Mouse (Mus musculus) retina, postnatal 1 day (tissue): ENCODE data around the gene Use1.

Experiments used
- DNase-seq: peaks from one replicate; pipeline ENCODE4 v3.0.0-alpha.2; 2012

The Use1 gene

GRCm38 (mm10) chr8:71379008-71379407 lies 12.4 kb downstream of the Use1 start:
- DNase-seq: peak; percentile 12

DNA sequence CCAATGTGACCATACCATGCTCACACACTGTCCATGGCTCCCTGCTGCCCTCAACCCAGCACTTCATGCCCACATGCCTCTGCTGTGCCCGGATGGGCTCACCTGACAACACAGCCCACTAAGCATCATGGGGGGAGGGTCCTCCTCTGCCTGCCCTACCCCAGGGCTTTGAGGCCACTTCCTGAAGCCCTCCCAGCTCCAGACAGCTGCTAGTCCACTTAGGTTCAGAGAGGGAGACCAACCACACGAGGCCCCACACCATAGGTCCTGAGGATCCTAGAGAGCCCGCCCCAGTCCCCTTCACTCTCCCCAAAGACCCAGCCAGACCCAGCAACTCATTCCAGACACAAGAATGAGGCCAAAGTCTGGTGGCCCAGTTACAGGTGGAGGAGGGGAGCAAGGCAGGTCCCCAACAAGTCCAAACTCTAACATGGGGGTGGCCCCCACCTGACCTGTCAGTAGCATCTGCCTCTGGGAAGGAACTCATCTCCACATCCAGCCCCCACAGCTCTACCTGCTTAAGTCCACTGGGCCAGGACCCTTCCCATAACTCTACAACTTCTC lies 12.9 kb downstream of the Use1 start:
- DNase-seq: peak; percentile 22

DNA sequence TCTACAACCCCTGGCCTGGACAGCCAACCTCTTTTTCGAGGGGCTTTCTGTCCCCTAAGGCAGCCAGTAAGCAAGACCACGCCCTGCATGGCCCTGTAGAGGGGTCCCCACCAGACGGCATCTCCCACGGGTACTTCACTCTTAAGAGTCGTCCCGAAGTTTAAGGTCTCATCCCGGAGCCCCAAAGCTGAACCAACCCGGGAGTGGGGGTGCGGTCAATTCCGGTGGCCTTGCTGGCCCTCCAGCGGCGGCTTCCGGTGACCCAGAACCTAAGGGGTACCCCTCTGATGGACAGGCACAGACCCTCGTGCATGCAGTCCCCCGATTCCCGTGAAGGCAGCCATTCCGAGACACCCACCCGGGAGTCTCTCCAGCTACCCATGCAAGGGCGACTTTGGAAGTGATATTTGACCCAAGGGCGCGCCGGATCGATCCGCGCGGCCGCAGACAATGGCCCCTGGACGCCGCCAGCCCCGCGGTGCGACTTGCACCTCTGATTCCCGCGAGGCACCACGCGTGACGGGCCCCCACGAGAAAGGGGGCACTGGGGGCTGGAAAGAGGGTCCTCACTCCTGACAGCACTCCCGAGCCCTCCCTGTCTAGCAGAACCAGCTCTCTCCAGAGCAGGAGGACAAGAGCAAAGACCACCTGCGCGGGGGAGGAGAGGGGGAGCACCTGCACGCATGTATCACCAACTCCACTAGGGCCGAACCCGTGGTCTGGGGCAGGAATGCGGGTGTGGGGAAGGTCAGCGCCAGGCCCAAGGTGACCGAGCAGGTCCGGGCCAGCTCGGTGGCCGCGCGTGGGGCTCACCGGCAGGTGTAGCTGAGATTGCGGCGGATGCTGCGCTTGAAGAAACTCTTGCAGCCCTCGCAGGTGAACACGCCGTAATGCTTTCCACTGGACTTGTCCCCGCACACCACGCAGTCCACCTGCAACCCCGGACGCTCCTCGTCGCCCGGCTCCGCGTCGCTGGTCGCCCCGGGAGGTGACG lies 13.8 kb downstream of the Use1 start:
- peak; percentile 23 for DNase-seq

DNA sequence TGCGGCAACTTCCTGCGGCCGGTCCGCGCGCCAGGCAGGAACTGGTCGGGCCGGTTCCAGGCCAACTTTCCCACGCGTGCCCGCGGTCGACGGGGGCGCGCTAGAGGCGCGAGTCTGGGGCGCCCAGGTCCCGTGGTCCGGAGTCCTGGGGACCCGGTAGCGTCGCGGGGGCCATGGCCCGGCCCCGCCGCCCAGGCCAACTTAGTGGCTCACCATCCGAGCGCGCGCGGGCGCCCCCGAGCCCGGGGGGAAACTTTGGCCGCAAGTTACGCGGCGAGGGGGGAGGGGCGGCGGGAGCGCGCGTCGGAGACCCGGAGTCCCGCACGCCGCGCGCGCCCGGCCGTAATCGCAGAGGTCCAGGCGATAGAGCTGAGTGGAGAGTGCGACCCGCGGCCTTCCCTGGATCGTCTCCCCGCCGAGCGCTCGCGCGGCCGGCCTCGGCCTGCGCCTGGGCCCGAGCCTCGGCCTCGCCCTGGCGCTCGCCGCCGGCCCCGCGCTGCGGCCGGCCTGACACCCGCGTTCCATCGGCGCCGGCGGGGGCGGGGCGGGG lies 14.8 kb downstream of the Use1 start, which contains the start of gene Nr2f6:
Gene Nr2f6 (minus strand): TSS at position 540 of the 550 bp plus-strand sequence.
- peak; percentile 82 for DNase-seq

DNA sequence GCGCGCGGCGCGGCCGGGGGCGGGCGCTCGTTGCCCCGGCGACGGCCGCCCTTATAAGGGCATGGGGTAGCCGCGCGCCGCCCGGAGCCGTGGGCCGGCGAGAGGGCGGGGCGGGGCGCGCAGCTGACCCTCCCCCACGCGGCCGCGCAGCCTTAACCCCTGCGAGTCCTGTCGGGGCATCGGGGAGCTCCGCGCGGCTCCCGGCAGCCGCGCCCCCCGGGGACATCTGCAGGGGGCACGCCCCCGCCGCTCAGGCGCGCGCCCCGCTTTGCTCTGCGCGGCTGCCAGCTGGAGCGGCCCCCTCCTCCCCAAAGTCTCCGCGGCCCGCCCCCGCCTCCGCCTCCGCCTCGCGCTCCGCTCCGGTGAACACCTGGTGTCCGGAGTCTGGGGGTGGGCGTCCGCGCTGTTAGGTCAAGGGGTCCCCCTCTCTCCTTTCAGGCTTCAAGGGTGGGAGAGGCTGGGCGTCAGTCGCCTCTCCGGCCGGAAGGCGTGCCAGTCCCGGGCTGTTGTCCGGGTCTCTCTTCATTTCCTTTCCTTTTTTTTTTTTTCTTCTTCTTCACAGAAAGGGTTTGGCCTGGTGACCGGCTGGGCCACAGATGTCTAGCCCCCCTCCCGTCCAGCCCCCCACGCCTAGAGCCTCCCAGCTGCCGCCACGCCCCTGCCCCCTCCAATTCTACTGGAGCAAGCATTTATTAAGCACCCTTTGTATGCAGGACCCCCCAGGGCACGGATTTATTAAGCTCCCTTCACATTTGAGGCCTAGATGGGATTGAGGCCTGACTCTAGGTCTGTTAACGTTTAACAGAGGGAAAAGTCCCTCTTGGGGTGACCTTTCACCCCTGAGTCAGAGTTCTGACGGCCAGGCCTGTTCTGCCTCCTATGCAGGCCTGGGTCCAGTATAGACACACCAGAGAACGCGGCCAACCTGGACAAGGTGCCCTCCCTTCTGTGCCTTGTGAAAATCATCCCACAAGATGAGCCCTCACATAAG lies 15.6 kb downstream of the Use1 start:
- DNase-seq: peak; percentile 93

DNA sequence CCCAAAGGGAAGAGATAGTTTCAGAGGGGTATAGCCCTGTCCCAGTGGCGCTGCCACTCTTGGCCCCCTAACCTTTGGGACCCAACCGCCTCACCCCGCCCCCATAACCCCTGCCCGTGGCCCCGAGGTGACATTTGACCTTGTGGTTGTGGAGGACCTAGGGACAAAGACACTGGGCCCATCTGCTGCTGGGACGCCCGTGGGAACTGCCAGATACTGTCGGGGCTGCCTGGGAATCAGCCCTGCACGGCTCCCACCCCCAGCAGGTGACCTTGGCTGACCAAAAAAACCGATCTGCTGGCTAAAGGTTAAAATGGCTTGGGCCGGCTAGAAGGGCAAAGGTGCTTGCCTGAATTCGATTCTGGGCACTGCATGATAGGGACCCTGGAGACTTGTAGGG lies 16.7 kb downstream of the Use1 start:
- DNase-seq: no peak

GRCm38 (mm10) chr8:71383860-71384259 lies 17.2 kb downstream of the Use1 start:
- peak; percentile 43 for DNase-seq

GRCm38 (mm10) chr8:71385212-71385835 lies 18.7 kb downstream of the Use1 start:
- peak; percentile 6 for DNase-seq

- no peak for DNase-seq
Measured at GRCm38 (mm10) chr8:71388267-71388666, 21.6 kb downstream of the Use1 start.

DNA sequence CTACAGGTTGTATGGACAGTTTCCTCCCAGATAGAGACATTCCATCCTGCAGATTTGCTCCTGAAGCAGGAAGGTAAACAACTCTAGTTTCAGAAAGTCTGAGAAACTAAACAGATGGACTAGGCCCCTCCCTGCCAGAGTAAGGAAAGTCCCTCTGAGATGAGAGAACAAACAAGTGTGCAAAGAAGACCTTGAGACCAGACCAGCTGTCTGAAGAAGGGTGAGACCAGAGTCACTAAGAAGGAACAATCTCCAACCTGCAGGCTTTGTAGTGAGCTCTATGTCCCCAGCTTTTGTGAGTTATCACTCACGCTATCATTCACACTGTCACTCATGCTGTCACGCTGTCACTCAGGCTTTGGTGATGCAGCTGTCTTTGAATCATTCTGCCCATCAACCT lies 25.0 kb downstream of the Use1 start:
- DNase-seq: no peak

DNA sequence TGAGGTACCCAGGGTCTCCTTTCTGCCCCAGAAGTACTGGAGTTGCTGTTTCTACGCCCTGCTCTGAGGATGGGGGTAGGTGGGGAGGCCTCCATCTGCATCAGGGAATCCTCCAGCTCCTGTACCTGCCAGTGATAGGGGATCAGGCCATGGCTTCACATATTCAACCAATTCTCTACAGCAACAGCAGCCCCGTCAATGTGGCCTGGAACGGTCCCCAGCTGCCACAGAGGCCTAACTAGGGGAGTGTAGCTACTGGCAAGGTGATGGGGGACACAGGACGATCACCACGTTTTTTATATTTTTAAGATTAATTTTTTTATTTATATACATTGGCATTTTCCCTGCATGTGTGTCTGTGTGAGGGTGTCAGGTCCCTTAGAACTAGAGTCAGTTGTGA lies 25.7 kb downstream of the Use1 start:
- DNase-seq: no peak

DNA sequence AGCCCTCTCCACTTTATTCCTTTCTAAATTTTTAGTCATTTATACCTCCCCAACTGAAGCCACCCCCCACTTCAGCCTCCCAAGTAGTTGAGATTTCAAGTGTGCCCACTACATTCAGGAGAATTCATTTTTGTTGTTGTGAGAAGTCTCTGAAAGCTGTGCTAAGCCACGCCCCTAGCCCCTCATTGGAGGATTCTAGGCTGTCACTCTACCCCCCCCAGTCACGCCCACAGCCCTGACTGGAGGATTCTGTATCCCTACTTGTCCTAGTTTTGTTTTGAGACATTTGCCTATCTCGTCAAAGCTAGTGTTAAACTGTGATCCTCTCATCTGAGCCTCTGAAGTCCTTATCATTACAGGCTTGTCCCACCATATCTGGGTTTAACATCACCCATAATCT lies 26.2 kb downstream of the Use1 start:
- DNase-seq: peak; percentile 89

DNA sequence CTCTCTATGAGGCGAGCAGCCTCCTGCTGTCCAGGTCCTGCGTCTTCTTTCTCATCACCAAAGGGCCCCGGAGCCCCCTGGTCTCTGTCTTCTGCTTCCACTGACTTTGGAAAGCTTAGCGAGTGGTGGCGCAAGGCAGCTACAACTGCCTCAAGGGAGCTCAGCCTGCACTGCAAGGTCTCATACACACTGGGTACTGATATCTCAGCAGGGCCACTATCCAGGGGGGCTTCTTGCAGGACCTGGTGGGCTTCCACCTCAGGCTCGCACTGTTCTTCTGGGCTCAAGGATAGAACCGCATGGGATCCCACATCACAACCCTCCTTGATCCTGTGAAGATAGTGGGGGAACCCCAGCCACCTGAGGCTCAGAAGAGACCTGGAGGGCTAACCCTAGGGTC lies 27.8 kb downstream of the Use1 start:
- no peak for DNase-seq

GRCm38 (mm10) chr8:71395071-71395470 lies 28.4 kb downstream of the Use1 start:
- DNase-seq: no peak

DNA sequence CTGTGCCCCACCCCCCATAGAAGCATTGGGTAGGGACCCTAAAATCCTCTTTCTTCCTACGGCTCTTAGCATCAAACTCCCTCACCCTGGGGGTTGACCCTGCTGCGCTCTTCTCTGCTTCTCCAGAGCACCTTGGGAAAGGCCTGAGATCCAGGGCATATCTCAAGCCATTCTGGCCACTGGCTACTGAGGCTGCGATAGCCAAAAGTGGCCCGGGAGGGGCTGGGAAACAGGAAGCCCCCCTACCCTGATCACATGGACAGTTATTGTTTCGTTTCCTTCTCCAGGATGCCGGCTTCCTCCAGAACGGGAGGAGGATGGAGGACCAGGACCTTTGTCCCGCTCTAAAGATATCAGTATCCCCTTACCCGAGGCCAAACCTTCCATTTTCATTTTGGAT lies 29.0 kb downstream of the Use1 start, which contains the start of gene Ushbp1:
Gene Ushbp1 (minus strand): TSS at position 174 of the 400 bp plus-strand sequence.
- no peak for DNase-seq

DNA sequence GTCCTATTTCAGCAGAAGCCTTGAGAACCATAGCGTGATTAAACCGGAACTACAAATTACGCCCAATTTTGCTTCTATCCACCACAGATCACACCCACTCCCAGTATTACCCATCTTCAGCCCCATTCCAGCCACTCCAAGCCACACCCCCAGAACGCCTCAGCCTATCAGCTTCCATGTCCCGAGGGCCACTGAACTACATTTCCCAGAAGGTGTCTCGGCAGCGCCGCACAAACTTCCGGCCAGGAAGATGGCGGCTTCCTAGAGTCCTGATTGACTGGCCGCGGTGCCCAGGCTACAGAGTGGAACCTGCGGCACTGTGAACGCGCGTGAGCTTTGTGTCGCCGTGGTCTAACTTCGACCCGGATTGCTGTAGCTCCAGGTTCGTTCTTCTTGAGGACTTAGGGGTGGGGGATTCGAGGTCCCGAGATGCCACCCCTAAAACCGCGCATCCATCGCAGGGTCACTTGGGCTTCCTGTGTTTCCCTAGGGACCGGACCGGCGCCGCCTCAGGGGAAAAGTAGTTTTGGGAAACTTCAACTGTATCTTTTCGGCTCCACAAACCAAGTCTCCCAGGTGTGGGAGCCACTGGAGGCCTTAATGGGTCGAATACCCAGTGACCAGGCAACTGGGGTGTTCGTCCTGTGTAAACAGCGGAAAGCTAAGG lies 30.1 kb downstream of the Use1 start, which contains the start of gene Babam1:
Gene Babam1 (plus strand): TSS at position 223 of the 667 bp plus-strand sequence.
- DNase-seq: peak; percentile 98

- DNase-seq: no peak
Measured at GRCm38 (mm10) chr8:71397701-71398100, 31.1 kb downstream of the Use1 start.

- DNase-seq: no peak
Measured at GRCm38 (mm10) chr8:71400826-71401225, 34.2 kb downstream of the Use1 start.

- no peak for DNase-seq
Measured at GRCm38 (mm10) chr8:71401454-71401853, 34.8 kb downstream of the Use1 start.

GRCm38 (mm10) chr8:71402446-71402964 lies 35.9 kb downstream of the Use1 start:
- no peak for DNase-seq
